Comparison of ENCODE assay signal across 22 mouse cellular contexts in genomic region chr12:86394773-86395172, GRCm38 (mm10). TPM values are rescaled to one million over a fixed set of nuclear protein-coding genes. Genes with fewer than 3 reads are reported as not detected.
"Had no signal": no experiment of that assay in that cellular context is flagged by ENCODE, and none has a peak within 500 bp of the region (broad histone marks: within the 10 kb centered on the region; RNA-seq: fewer than 3 reads in every experiment).

No protein-coding gene starts in this region.

- H3K4me2 ChIP-seq: kidney, embryonic 15.5 days; liver, embryonic 13.5 days; midbrain, embryonic 12.5 days had no signal

- H3K9ac ChIP-seq: kidney, embryonic 15.5 days; liver, embryonic 13.5 days; midbrain, embryonic 12.5 days had no signal

- H3K4me1 ChIP-seq: kidney, embryonic 15.5 days; liver, embryonic 13.5 days had no signal

- H3K4me3 ChIP-seq: kidney, embryonic 15.5 days; left cerebral cortex, adult 2 months; liver, embryonic 13.5 days; midbrain, embryonic 12.5 days had no signal

- H3K27ac ChIP-seq: kidney, embryonic 15.5 days; left cerebral cortex, adult 2 months; liver, embryonic 13.5 days; midbrain, embryonic 12.5 days; stomach, postnatal 0 days had no signal

- DNase-seq: kidney, adult 8-10 months; kidney, postnatal 10 days; kidney, postnatal 36 days; layer of hippocampus, postnatal 36 days; liver, embryonic 13.5 days; lung, adult 2 months; lung, postnatal 14 days; lung, postnatal 4 days; right cerebral cortex, adult 18-20 months; right cerebral cortex, postnatal 14 days; right cerebral cortex, postnatal 4 days; thymus, adult 2 months; thymus, postnatal 14 days; thymus, postnatal 4 days had no signal

- H3K27me3 ChIP-seq: kidney, embryonic 15.5 days had no signal

- ATAC-seq: midbrain, embryonic 16.5 days had no signal

- H3K36me3 ChIP-seq: kidney, embryonic 15.5 days; liver, embryonic 13.5 days; midbrain, embryonic 12.5 days had no signal

- H3K9me3 ChIP-seq: kidney, embryonic 15.5 days; liver, embryonic 13.5 days; midbrain, embryonic 12.5 days had no signal

RNA-seq across cellular contexts. Expression of gene Esrrb, which starts 33.9 kb away (rescaled TPM):
- total RNA-seq: megakaryocyte progenitor cell, adult 5-6 weeks; megakaryocyte-erythroid progenitor cell, adult 5-6 weeks; monocyte, adult 5-6 weeks had no signal
- polyA plus RNA-seq: liver, embryonic 13.5 days had no signal
